Mouse (Mus musculus): ENCODE results near the gene Tmem104.
A peak's percentile ranks its signal among the peaks of the same experiment; 100 is the strongest.

The Tmem104 gene

GRCm38 (mm10) chr11:115229021-115229930, 42.0 kb downstream of the Tmem104 start:
- DNase-seq (ENCODE audit: low read depth, low spot score) = no peak

DNA sequence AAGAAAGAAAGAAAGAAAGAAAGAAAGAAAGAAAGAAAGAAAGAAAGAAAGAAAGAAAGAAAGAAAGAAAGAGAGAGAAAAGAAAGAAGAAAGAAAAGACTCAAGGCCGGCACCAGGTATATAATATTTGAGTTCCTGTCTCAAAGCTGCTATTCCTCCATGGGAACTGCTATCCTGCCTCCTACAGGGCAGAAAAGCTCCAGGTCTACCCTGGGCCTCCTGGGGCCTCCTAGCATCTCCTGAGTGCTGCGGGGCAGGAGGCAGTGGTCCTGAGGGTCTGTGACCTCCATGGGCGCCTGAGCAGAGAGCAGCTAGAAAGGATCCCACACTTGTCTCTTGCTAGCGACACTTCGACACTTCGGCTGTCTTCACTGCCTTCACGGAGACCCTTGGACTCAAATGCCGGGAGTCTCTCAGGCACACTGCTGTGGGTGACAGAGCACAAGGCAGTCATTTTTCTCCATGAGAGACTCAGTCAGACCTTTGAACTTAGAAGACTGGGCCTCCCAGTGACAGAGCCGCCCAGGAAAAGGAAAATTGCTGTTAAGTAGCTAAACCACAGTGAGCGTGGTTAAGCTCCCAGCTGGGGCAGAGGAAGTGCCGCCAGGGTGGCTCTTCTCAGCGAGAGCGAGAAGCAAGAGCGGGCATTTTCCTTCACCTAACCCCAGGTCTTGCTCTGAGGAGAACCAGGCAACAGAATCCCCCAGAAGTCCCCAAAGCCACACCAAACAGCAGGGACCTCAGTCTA, 44.1 kb downstream of the Tmem104 start:
- no peak for DNase-seq (ENCODE audit: low read depth, low spot score)

GRCm38 (mm10) chr11:115231924-115232323, 44.6 kb downstream of the Tmem104 start:
- DNase-seq (ENCODE audit: low read depth, low spot score) = no peak

DNA sequence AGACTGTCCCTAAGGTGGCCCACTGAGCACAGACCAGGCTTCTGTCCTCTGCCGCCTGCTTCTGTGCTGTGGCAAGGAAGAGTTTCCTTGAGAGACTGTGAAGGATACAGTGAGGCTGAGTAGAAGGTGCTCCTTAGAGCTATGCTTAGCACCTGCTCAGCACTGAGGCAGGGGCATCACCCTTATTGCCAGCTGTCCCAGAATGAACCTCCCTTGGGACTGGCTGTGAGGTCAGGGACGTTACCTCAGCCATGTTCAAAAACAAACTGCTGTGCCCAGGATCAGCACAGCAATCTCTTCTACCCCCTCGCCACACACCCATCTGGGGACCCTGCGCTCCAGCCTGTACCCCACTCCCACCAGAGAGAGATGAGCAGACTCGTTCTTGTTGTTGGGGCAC, 45.6 kb downstream of the Tmem104 start:
- no peak for DNase-seq (ENCODE audit: low read depth, low spot score)

GRCm38 (mm10) chr11:115233526-115234290, 46.4 kb downstream of the Tmem104 start:
- DNase-seq (ENCODE audit: low read depth, low spot score) = no peak

DNA sequence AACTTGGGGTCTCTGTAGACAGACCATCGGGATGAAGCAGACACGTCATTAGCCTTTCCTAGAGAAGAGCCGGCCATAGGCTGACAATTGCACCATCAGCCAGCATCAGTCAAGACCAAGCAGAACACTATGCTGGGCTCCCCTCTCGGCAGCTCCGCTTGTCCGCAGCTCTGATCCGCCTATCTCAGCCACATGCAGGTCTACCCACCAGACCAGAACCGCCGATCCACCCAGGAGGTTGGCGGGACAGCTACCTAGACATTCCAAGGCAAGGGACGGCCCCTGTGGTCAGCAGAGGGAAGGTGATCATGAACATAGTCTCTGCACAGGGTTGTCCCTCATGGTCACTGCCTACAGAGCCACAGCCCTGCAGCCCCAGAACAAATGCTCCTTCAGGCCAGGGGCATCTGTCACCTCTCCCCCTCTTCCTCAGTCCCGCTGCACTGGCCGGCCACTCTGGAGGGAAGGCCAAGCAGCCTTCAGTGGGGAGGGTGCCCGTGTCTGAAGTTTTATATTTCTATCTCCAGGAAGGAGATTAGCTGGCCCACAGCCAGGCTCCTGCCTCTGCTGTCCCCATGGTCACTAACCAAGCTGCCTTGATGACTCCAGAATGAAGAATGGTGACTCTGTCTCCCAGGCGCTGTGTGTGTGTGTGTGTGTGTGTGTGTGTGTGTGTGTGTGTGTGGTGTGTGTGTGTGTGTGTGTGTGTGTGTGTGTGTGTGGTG, 47.2 kb downstream of the Tmem104 start:
- no peak for DNase-seq (ENCODE audit: low read depth, low spot score)

DNA sequence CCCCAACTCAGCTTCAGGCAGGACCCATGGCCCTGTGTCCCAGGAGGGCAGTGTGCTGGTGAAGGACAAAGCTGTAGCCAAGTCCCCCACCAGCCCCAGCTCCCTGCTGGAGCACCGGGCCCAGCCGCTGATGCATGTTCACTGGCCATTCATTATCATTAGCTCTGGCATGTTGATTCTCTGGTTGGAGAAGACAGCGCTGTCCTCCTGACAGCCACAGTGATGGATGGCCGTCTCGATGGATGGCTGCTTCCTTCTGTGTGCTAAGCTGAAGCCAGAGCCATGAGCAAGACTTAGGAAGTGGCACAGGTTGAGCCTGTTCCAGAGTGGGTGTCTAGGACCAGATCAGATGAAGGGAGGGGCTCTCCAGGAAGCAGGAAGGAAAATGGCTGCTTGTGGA, 49.3 kb downstream of the Tmem104 start:
- DNase-seq (ENCODE audit: low read depth, low spot score) = peak; percentile 70

- DNase-seq (ENCODE audit: low read depth, low spot score) = no peak
Measured at GRCm38 (mm10) chr11:115241402-115241801, 54.1 kb downstream of the Tmem104 start.

DNA sequence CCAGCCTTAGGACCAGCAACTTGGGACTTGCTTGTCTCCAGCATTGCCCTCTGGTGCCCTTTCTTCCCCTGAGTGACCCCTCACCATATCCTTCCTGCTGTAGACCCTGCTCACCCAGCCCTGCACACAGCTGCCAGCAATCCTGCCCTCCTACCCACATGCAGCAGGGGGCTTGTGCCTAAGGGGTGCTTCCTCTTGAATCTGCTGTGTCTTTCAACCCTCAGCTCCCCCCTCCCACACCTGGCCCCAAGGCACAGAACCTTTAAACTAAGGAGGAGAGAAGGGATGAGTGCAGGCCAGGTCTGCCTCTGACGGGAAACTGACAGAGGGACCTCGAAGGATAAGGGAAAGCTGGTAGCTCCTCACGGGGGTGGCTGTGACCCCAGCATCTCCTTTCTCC, 55.5 kb downstream of the Tmem104 start:
- no peak for DNase-seq (ENCODE audit: low read depth, low spot score)

- no peak for DNase-seq (ENCODE audit: low read depth, low spot score)
Measured at GRCm38 (mm10) chr11:115243783-115244182, 56.5 kb downstream of the Tmem104 start.

DNA sequence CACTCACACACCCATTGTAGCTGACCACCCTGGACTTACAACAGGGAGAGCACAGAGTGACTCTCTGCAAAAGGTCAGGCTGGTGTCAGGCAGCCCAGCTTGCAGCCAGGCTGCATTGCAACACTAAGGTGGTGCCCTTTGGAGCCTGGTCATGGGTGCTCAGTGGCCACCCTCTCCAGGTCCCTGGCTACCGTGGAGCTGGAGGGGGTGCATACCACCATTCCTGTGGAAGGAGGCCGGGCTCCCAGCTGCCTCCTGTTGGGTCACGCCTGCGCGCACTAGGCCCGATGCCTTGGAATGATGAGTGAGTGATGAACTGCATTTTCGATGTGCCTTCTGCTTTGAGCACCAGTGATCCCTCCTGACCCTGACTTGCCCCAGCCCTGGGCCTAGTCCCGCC, 57.6 kb downstream of the Tmem104 start:
- no peak for DNase-seq (ENCODE audit: low read depth, low spot score)

- no peak for DNase-seq (ENCODE audit: low read depth, low spot score)
Measured at GRCm38 (mm10) chr11:115246386-115246785, 59.1 kb downstream of the Tmem104 start.

- no peak for DNase-seq (ENCODE audit: low read depth, low spot score)
Measured at GRCm38 (mm10) chr11:115247240-115247639, 60.0 kb downstream of the Tmem104 start.

GRCm38 (mm10) chr11:115247945-115248344, 60.7 kb downstream of the Tmem104 start:
- DNase-seq (ENCODE audit: low read depth, low spot score) = no peak

DNA sequence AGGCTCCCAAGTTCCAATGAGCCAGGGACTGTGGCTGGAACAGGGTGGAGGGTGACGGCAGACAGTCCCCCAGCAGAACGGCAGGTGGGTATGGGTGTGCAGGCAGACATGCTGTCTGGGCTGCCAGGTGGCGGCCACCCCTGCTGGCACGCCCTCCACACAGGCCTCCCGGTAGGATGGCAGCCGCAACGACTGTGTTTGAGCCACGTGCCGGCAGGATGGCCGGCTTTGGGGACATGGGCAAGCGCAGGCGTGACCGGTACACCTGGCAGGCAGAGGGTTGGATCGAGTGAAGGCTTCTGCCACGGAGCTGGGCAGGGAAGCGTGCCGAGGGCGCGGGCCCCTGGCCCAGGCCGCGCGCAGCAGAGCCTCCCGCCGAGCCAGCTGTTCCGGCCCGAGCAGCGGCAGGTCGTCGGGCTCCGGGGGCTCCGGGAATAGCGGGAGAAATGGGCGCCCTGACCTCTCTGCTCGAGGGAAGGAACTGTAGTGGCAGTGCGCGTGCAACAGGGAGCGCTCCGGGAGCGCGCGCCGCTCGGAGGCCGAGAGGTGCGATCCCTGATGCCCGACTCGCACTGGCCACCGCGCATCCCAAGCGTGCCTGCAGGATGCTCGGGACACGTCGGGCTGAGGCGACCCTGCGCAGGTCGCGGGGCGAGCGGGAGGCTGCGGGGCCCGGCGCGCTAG, 62.6 kb downstream of the Tmem104 start:
- no peak for DNase-seq (ENCODE audit: low read depth, low spot score)

DNA sequence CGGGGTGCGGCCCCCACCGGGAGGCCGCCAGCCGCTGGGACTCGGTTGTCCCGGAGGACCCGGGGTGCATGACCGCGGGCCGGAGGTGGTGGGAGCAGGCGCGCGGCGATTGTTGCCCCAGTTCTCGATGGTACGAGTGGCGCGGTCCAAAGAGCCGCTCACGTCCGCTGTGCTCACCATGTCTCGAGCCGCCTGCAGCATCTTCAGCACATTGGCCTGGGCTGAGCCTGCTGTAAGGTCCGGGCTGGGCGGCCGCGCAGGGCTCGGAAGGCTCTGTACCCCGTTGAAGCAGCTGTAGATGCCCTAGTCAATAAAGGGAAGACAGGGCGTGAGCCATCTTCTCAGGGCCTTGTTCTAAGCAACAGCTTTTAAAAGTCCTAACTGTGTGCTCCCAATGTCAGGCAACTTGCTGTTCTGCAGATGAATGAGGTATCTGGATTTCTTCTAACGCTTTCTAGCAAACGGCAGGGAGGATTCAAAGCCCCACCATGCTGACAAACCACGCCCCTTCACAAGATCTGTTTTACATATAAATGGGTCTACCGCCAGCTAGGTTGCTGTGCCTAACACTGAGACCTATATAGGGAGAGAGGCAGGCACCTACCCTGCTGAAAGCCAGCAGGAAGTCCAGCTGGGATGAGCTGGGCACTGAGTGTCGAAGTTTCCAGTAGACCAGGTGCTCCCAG, 63.3 kb downstream of the Tmem104 start:
- no peak for DNase-seq (ENCODE audit: low read depth, low spot score)

GRCm38 (mm10) chr11:115251258-115251657, 64.0 kb downstream of the Tmem104 start:
- no peak for DNase-seq (ENCODE audit: low read depth, low spot score)

DNA sequence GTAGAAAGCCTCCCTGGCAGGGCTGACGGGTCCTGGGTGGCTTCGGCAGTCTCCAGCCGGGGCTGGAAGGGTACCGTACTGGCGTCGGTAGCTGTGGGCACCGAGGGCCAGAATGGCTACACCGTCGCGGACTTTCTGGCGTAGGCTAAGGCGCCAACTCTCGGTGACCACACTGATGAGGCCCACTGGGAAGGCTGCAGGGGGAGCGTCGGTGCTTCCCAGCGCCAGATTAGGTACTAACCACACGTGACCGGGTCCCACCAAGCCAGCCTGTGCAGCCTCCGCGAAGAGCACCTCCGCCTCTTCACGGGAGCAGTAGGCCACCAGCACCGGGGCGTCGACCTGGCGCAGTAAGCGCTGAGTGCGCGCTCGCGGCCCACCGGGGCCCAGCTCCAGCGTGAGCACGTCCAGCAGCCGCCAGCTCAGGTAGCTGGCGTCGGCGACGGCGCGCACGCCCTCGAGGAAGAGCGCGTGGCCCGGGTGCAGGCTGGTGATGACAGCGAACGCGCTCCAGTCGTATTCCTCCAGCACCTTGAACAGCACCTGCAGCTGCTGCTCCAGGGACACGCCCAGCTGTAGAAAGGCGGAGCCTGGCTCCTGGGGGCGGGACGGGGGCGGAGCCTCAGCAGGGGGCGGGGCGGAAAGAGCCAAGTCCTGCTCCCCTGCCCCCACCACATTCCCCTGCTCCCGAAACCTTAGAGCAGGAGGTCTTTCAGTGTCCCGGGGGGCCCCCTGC, 70.7 kb downstream of the Tmem104 start:
- peak; percentile 50 for DNase-seq (ENCODE audit: low read depth, low spot score)

- no peak for DNase-seq (ENCODE audit: low read depth, low spot score)
Measured at GRCm38 (mm10) chr11:115259134-115259533, 71.8 kb downstream of the Tmem104 start.

Measured in mesoderm, embryonic 11.5 days (tissue).